Mouse (Mus musculus) neural tube, embryonic 12.5 days (tissue): ENCODE measurements around the gene Tlr3. TPM values are rescaled to one million over a fixed set of nuclear protein-coding genes. Genes with fewer than 3 reads are reported as not detected.

ENCODE experiments used
- ATAC-seq: fragments of 200-750 bp; cut with Nextera tagmentation; 2 replicates; pipeline ENCODE4 v1.8.0; 2017; ENCODE audit warnings: low read depth, mild to moderate bottlenecking, moderate TSS enrichment, moderate library complexity; ENCODE audit not compliant: low FRiP score
- H3K27ac ChIP-seq: fragments of 300-500 bp; sonication (generic); 2 replicates; pipeline ENCODE4 v1.5.1; 2016
- H3K27me3 ChIP-seq: fragments of 300-500 bp; sonication (generic); replicated peaks from 2 replicates; pipeline ENCODE4 v1.6.1; 2016; ENCODE audit warnings: mild to moderate bottlenecking
- H3K36me3 ChIP-seq: fragments of 300-500 bp; sonication (generic); 2 replicates; pipeline ENCODE4 v1.6.1; 2016; ENCODE audit warnings: mild to moderate bottlenecking
- H3K4me1 ChIP-seq: fragments of 300-500 bp; sonication (generic); 2 replicates; pipeline ENCODE4 v1.6.1; 2016
- H3K4me2 ChIP-seq: fragments of 300-500 bp; sonication (generic); replicated peaks from 2 replicates; pipeline ENCODE4 v1.6.1; 2016; ENCODE audit warnings: mild to moderate bottlenecking
- H3K4me3 ChIP-seq: fragments of 300-500 bp; sonication (generic); 2 replicates; pipeline ENCODE4 v1.5.1; 2016
- H3K9ac ChIP-seq: fragments of 300-500 bp; sonication (generic); 2 replicates; pipeline ENCODE4 v1.6.1; 2016; ENCODE audit warnings: mild to moderate bottlenecking
- H3K9me3 ChIP-seq: fragments of 300-500 bp; sonication (generic); 2 replicates; pipeline ENCODE4 v1.6.1; 2016; ENCODE audit warnings: mild to moderate bottlenecking
- WGBS: fragments of 180-500 bp; shearing (Covaris S2); methylation state at CpG from one replicate; pipeline ENCODE4 v1.1.7; 2016; 5-methylcytosine and 5-hydroxymethylcytosine counted together
- polyA plus RNA-seq: library from polyadenylated mRNA; unstranded; fragments of >200 nt; fragmentation: Nextera tagmentation; extraction: Ambion mirVana; gene quantifications from 2 replicates; pipeline ENCODE4 v1.2.1, GENCODE M21; 2016

Tlr3 gene
- polyA plus RNA-seq, 1 experiment from 2014 or later: 1.2 TPM

DNA sequence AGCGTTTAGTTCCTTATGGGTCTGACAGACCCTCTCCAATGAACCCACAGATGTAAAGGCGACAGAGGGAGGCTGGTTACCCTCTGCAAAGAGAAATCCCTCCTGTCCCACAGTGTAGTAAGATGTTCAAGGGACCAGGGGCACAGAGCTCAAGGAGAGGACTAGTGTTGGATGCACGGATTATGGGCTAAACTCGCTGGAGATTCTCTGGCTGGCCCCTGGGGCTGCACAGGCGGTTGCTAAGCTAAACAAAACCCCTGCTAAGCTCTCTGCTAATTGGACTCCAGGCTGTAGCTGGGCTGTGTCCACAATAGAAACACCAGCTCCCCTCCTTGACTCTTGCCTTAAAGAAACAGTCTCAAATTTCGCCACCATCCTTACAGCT lies 28.9 kb downstream of the Tlr3 start, which contains the start of gene Fam149a:
Gene Fam149a (minus strand): TSS at position 329 of the 385 bp plus-strand sequence.
- H3K9me3 ChIP-seq: no peaks in the 10 kb centered on the region
- 3% methylated on average over 6 of the region's 6 CpGs for WGBS
- no peaks in the 10 kb centered on the region for H3K36me3 ChIP-seq
- ATAC-seq: peak; percentile 68
- no peak within 1 kb of the TSS for H3K27ac ChIP-seq
- peaks cover 13% of the 10 kb centered on the region for H3K4me1 ChIP-seq
- peak within 1 kb of the TSS; percentile 36 for H3K4me3 ChIP-seq
- H3K4me2 ChIP-seq: peak within 1 kb of the TSS; percentile 84
- H3K27me3 ChIP-seq: peaks cover 6% of the 10 kb centered on the region
- H3K9ac ChIP-seq: peak within 1 kb of the TSS; percentile 38

DNA sequence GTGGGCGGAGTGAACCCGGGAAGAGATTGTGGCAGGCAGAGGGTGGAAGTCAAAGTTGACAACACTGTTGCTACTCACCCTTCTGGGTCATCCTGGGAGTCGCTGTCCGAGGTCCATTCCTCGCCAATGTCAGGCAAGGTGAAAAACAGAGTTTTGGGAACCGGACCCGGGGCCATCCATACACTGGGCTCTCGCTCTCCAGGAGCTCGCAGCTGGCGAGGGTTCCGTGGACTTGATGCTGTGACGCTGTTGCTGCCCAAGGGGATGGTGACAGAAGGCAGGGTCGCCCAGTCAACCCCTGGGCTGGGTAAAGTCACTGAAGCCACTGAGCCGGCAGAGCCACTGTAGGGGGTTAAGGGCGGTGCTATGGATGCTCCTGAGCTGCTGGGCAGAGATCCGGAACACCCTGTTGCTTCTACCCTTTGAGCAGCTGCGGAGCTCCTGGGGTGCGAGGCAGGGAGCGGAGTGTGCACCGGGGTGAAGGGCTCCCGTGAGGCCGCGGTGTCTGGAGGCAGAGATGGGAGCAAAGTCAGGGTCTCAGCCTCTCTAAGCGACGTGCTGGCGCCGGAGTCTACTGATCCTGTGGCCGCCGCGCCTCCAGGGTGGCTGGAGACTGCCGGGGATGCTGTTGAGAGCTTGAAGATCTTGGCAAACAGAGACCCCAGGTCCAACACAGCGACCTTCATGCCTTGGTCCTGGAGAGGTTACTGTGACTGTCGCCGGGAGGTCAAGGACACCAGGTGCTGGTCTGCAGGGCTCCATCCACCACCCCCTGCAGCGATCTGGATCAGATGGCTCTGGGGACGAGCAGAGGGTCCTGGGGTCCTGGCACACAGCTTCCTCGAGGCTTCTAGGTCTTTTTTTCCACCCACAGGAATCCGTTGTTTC lies 29.6 kb downstream of the Tlr3 start:
- H3K36me3 ChIP-seq: no peaks in the 10 kb centered on the region
- peak overlapping the region; percentile 38 for H3K9ac ChIP-seq
- peak; percentile 63 for ATAC-seq
- H3K4me2 ChIP-seq: peak overlapping the region; percentile 84
- H3K4me3 ChIP-seq: peak overlapping the region; percentile 36
- WGBS: 2% methylated on average over 38 of the region's 38 CpGs
- H3K9me3 ChIP-seq: no peaks in the 10 kb centered on the region
- peaks cover 13% of the 10 kb centered on the region for H3K4me1 ChIP-seq
- H3K27me3 ChIP-seq: peaks cover 6% of the 10 kb centered on the region
- H3K27ac ChIP-seq: no peak overlapping the region

- no peaks in the 10 kb centered on the region for H3K36me3 ChIP-seq
- H3K4me3 ChIP-seq: no peak overlapping the region
- no peaks in the 10 kb centered on the region for H3K9me3 ChIP-seq
- no peak overlapping the region for H3K27ac ChIP-seq
- H3K27me3 ChIP-seq: peaks cover 6% of the 10 kb centered on the region
- H3K4me2 ChIP-seq: peak overlapping the region; percentile 84
- peaks cover 13% of the 10 kb centered on the region for H3K4me1 ChIP-seq
- 15% methylated on average over 4 of the region's 4 CpGs for WGBS
- H3K9ac ChIP-seq: no peak overlapping the region
- ATAC-seq: no peak
Observed at GRCm38 (mm10) chr8:45380598-45380997, 30.3 kb downstream of the Tlr3 start.

- H3K4me2 ChIP-seq: no peak overlapping the region
- ATAC-seq: no peak
- H3K36me3 ChIP-seq: no peaks in the 10 kb centered on the region
- H3K9me3 ChIP-seq: no peaks in the 10 kb centered on the region
- 87% methylated on average over 3 of the region's 3 CpGs for WGBS
- no peaks in the 10 kb centered on the region for H3K4me1 ChIP-seq
- no peak overlapping the region for H3K4me3 ChIP-seq
- H3K27ac ChIP-seq: no peak overlapping the region
- H3K9ac ChIP-seq: no peak overlapping the region
- H3K27me3 ChIP-seq: no peaks in the 10 kb centered on the region
Observed at GRCm38 (mm10) chr8:45374071-45374470, 36.8 kb downstream of the Tlr3 start.

GRCm38 (mm10) chr8:45367154-45367553 lies 43.7 kb downstream of the Tlr3 start:
- Histone ChIP-seq H3K4me1 (no peaks in the 10 kb centered on the region), H3K9ac (no peak overlapping the region), H3K9me3 (no peaks in the 10 kb centered on the region), H3K36me3 (no peaks in the 10 kb centered on the region), H3K4me3 (no peak overlapping the region), H3K27ac (no peak overlapping the region), H3K4me2 (no peak overlapping the region), H3K27me3 (no peaks in the 10 kb centered on the region)
- WGBS: 89% methylated on average over 1 of the region's 1 CpGs
- no peak for ATAC-seq

DNA sequence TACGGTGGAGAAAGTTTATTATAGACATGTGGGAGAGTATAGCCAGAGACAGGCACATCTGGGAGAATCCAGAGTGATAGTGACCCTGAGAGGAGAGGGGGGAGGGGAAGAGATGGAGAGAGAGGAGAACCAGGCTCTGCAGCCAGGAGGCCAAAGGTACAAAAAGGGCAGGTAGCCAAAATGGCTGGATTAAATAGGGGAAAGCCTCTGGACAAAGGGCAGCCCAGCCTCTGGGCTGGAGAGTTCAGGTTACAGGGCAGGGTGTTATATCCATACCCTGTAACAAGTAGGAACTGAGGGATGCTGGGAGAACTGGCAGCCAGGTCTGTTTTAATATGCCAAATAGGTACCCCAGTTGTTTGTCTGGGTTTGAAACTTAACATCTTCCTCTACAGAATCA lies 47.7 kb downstream of the Tlr3 start:
- Histone ChIP-seq H3K27me3 (no peaks in the 10 kb centered on the region), H3K9me3 (no peaks in the 10 kb centered on the region), H3K4me2 (no peak overlapping the region), H3K4me3 (no peak overlapping the region), H3K9ac (no peak overlapping the region), H3K4me1 (no peaks in the 10 kb centered on the region), H3K27ac (no peak overlapping the region), H3K36me3 (no peaks in the 10 kb centered on the region)
- ATAC-seq: no peak
- WGBS: 90% methylated on average over 1 of the region's 1 CpGs

- Histone ChIP-seq H3K4me3 (no peak overlapping the region), H3K4me1 (0 out of 2 replicates have a peak, but pooled peaks cover 4% of the 10 kb centered on the region), H3K36me3 (no peaks in the 10 kb centered on the region), H3K27me3 (no peaks in the 10 kb centered on the region), H3K27ac (no peak overlapping the region), H3K9me3 (no peaks in the 10 kb centered on the region), H3K9ac (no peak overlapping the region), H3K4me2 (no peak overlapping the region)
- WGBS: 67% methylated on average over 6 of the region's 6 CpGs
- no peak for ATAC-seq
Observed at GRCm38 (mm10) chr8:45362323-45362722, 48.6 kb downstream of the Tlr3 start.

- Histone ChIP-seq H3K9ac (no peak overlapping the region), H3K4me2 (peak overlapping the region; percentile 94)
Observed at GRCm38 (mm10) chr8:45359091-45359605, 51.7 kb downstream of the Tlr3 start.

DNA sequence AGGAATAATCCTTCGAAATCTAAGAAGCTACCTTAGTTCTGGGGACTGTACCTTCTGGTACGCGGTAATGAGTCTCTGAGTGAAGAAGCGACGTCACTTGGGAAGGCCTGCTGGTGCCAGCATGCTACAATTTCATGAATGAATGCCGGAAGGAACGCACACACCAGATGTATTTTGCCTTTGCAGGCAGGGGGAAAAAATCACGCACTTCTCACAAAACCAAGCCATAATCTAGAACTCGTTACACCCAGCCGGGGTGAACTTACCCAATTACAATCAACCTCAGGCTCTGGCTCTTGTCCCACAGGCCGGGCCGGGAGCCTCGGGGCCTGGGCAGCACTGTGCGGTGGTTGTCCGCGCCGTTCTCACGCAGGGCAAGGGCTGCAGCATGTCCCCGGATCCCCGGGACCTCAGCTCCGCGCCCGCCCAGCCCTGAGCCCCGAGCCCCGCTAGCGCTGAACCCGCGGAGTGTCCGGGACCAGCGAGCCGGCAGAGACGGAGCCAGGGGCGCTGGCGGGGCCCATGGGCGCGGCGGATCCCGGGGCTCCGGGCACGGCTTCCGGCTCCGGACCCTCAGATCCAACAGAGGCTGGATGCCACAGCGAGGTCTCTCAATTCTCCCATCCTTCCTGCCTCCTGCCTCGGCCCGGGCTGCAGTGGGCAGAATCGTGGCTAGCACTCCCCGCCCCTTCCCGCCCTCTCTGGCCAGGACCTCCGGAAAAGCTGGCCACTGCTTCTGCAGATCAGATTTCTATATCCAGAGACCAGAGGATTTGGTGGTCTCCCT lies 52.6 kb downstream of the Tlr3 start:
- no peaks in the 10 kb centered on the region for H3K27me3 ChIP-seq
- no peaks in the 10 kb centered on the region for H3K9me3 ChIP-seq
- peak overlapping the region; percentile 94 for H3K4me2 ChIP-seq
- H3K4me3 ChIP-seq: peak overlapping the region; percentile 59
- H3K27ac ChIP-seq: no peak overlapping the region
- no peaks in the 10 kb centered on the region for H3K36me3 ChIP-seq
- 0 out of 2 replicates have a peak, but pooled peaks cover 4% of the 10 kb centered on the region for H3K4me1 ChIP-seq
- ATAC-seq: peak; percentile 77
- 4% methylated on average over 49 of the region's 49 CpGs for WGBS
- peak overlapping the region; percentile 86 for H3K9ac ChIP-seq

More at GRCm38 (mm10) chr8:45359091-45359605, 51.7 kb downstream of the Tlr3 start:
- Histone ChIP-seq H3K36me3 (no peaks in the 10 kb centered on the region), H3K9me3 (no peaks in the 10 kb centered on the region), H3K4me1 (0 out of 2 replicates have a peak, but pooled peaks cover 4% of the 10 kb centered on the region), H3K27ac (no peak overlapping the region), H3K4me3 (no peak overlapping the region), H3K27me3 (no peaks in the 10 kb centered on the region)
- no peak; the same call in 1 of the 2 replicates for ATAC-seq
- 89% methylated on average over 6 of the region's 6 CpGs for whole genome bisulfite sequencing

GRCm38 (mm10) chr8:45355809-45356208 lies 55.1 kb downstream of the Tlr3 start:
- no peak overlapping the region for H3K4me3 ChIP-seq
- H3K4me1 ChIP-seq: 0 out of 2 replicates have a peak, but pooled peaks cover 4% of the 10 kb centered on the region
- no peaks in the 10 kb centered on the region for H3K36me3 ChIP-seq
- ATAC-seq: no peak
- H3K27ac ChIP-seq: no peak overlapping the region
- H3K9me3 ChIP-seq: no peaks in the 10 kb centered on the region
- WGBS: 81% methylated on average over 6 of the region's 6 CpGs
- no peak overlapping the region for H3K9ac ChIP-seq
- no peaks in the 10 kb centered on the region for H3K27me3 ChIP-seq
- no peak overlapping the region for H3K4me2 ChIP-seq
